Mouse (Mus musculus) lung, adult 18-20 months (tissue): ENCODE measurements around the gene Rbm8a.

Experiments
- DNase-seq, 2 experiments: peaks; one replicate each; pipeline ENCODE4 v3.0.0; 2022; ENCODE audit warnings: mixed read lengths in 2 of 2

Gene Rbm8a

DNA sequence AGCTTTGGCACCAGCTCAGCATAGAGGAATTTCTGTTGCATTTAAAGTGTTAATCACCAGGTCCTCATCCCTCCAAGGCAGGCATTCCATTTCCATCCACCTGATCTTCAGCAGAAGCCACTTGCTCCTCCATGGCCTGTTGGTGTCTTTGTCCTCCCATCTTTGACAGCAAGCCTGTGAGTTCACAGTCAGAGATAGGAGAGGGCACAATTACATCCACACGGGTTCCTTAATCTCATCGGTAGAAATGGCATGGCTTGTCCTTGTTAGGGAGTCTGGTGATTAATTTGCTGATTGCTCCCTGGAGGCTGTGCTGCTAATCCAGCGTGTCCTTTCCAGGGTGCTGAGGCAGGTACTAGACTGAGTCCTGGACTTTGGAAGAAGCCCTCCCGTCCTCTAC is 43.8 kb downstream of the Rbm8a start:
- DNase-seq = no peak

DNA sequence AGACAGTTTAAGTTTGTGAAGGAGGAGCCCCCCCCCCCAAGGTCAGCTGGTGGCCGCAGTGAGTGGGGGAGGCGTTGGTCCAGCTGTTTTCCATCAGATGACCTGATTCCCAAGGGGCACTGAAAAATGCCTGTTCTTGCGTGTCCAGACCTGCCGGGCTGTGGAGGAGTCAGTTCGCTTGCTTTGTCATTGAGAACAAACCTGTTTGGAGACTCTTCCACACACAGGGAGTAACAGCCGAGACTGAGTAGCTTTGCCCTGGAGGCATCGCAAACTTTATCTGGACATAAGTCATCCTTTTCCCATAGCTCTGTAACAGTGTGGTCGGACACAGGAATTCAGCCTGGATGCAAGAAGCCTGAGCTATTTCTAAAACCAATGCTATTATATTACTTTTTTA is 44.7 kb downstream of the Rbm8a start:
- DNase-seq = no peak

DNA sequence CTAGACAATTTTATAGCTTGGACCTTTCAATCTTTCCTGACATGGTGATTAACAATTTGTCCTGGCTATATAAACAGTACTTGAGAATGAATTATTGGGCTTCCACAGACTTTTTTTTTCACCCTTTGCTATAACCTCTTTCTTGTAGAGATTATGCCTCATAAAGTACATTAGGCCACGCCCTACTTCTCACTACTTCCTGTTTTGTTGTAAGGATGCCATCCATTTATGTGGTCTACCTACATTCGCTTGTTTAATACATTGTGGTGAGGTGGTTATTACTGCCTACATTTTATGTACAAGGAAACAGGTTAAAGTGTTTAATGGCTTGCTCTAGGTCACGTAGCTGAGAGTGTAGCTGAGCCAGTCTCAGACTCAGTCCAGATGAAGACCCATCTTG is 45.4 kb downstream of the Rbm8a start:
- DNase-seq = no peak

DNA sequence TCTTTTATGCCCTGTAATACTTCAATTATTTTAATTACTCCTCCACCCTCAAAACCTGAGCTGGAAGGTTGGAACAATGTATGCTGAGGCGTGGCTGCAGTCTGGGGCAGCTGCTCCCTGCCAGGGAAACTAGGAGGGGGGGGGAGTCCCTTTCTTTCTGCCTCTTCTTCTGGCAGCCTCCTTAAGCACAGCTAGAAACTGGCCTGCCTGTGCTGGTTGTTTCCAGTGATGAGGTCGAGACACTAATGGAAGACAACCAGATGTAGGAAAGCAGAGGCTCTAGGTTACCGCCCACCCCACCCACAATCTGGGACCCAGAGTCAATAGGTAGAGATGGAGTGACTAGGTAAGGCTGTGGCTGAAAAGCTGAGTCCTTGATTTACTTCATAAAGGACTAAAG is 46.0 kb downstream of the Rbm8a start:
- no peak for DNase-seq

DNA sequence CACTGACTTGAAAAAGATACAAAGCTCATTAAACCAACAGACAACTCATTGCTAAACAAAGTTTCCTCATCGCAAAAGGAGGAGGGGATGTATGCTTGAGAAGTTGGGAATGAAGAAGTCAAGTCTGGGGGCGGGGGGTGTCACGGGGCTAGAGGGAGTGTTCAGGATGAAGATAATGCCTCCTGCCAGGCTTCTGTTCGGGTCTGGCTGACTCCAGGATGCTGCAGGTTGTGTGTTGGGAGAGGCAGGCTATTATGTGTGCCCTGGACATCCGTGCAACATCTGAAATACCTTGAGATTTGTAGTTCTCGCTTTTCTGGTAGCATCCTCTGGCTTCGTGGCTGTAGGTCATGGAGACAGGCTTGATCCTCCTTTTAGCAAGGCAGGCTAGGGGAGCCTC is 48.7 kb downstream of the Rbm8a start:
- DNase-seq = no peak

DNA sequence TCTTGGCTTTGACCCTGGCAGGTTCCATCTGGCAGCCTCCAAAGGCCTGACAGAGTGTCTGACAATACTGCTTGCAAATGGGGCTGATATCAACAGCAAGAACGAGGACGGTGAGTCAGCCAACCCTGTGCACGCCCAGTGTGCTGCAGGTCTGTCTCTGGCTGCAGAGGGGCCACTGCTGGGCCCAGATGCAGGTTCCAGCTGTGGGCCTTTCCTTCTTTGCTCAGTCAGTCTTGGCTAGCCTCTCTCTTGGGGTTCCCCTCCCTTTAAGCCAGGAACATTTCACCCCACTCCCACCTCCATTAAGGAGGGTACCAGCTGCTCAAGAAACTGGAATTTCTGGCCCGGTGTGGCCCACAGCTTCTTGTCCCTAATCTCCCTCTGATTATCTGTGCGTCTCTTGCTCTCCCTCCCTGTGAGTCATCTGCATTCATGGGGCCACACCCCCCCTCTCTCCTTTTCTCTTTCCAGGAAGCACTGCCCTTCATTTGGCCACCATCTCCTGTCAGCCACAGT is 49.5 kb downstream of the Rbm8a start:
- DNase-seq = no peak

DNA sequence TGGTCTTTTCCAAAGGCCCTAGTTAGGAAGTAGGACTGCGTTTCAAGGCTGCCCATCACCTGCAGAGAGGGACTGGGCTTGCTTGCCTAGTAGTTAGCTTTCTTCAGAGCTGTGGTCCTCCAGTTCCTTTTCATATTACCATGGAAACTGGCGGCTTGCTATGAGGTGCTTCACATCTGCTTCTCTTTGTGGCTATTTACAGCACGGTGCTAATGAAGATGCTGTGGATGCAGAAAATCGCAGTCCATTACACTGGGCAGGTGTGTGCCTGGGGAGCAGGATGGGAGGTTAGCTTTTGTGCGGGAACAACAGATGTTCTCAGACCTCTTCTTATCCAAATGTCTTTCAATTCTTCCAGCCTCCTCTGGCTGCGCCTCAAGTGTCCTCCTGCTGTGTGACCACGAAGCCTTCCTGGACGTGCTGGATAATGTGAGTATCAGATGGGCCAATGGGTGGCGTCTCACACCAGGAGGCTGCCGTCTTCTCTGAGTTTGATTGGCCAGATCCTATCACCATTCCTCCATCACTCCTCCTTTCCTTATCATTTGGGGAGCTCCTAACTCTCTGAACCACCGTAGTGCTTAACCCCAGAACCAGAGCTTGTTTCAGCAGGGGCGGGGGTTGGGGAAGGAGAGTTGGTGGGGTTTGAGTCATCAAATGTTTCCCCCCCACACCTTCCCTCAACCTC is 50.7 kb downstream of the Rbm8a start:
- no peak for DNase-seq
